Mouse (Mus musculus) fibroblast of lung, adult 2 months (primary cell): ENCODE data around the gene Icam1.

Experiments
- DNase-seq: peaks from one replicate; pipeline ENCODE4 v3.0.0-alpha.2; 2011; ENCODE audit warnings: low read depth

Icam1 gene

DNA sequence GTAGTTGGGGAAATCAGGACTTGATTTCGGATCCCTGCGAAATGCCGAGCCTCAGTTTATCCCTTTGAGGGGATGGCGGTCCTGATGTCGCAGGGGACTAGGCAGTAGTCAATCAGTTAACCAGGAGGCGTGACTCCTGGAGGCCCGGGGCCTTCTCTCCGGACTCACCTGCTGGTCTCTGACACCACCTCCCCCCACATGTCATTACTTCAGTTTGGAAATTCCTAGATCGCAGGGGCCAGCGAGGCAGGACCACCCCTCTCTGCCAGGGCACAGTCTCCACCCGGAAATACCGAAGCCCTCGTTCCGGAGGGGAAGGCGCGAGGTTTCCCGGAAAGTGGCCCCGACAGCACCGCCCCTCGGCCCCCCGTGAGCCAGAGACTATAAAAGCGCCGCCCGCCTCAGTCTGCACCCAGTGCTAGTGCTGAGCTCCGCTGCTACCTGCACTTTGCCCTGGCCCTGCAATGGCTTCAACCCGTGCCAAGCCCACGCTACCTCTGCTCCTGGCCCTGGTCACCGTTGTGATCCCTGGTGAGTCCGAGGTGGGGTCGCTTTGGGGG is at the start of gene Icam1:
Icam1 (plus strand) TSS at position 415 of the 560 bp plus-strand sequence.
- no peak for DNase-seq

DNA sequence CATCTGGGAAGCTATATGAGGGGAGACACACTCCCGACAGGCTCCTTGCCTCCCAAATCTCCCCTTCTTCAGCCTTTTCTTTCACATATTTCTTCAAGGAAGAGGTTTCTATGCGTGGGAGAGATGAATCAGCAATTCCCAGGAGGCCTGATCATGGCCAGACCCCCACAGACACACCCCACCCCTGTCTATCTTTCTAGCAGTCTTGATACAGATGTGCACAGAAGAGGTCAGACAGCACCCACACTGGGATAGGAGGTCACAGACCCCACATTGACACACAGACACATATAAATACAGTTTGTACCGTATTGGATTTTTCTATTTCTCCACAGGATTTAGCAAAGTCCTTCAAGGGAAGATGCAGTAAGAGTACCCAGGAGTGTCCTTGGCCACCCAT is 49.8 kb upstream of the Icam1 start:
- no peak for DNase-seq

DNA sequence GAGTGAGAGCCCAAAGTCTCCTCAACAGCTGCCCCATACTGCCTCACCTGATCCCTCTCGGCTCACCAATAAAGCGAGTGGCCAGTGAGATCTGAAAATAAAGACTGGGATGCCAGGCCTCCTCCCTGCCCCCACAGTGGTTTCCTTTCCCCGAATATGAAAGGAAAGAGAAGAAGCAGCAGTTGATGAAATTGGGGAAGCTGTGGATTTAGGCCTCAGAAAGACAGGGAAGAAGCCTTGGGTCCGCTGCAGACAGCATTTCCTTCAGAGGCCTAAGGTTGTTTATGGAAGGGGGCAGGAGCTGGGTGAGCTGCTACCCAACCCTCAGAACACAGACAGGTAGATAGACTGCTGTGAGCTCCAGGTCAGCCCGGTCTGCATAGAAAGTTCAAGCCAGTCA is 49.0 kb upstream of the Icam1 start:
- DNase-seq = no peak

DNA sequence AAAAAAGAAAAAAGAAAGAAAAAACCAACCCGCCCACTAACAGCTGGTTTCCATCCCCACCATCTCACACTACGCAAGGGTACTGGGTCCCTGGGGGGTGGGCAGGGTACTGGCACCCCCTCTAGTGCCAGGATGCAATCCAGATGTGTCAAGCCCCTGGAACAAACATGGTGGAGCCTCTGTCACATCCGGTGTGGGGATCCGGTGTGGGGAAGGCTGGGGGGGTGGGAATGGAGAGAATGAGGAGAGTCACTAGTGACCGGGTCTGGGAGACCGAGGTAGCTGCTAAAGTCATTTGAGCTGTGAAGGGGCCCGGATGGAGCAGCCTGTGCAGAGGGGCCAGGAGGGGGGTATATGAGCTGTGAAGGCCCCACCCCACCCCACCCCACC is 44.0 kb upstream of the Icam1 start:
- DNase-seq = peak; percentile 68

DNA sequence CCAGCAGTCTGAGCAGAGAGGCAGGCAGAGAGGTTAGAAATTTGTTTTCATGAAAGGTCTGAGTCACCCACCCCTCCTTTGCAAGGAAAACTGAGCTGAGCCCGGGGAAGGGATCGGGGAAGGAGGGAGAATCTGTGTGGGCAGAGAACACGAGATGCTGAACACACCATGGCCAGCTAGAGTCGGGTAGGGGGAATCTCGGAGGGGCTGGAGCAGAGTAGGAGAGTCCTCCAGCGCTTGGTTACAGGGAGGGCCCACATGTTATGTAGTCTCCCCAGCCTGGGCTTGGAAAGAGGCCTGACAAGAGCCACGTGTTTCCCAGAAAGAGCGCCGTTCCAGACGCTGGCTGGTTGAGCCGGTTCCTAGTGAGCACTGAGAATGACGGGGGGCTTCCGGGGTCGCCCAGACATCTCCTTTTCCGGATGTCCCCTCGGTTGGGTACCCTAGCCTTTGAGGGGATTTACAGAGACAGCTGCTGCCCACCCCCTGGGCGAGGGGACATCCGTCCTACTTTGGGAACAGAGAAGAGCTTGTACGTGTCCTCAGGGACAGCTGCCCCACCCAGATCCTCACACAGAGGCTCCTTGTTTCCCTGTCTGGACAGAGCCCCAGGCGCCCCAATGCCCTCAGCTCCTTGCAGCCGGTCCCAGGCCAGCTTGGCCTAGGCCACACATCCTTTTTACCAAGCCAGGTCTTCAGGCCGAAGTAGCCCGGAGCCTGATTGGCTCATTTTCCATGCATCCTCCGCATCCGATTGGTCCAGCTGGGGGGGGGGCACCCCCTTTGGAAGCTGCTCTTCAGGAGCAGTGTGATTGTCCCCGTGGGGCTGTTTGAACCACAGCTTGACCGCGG is 43.4 kb upstream of the Icam1 start:
- DNase-seq = peak; percentile 89

DNA sequence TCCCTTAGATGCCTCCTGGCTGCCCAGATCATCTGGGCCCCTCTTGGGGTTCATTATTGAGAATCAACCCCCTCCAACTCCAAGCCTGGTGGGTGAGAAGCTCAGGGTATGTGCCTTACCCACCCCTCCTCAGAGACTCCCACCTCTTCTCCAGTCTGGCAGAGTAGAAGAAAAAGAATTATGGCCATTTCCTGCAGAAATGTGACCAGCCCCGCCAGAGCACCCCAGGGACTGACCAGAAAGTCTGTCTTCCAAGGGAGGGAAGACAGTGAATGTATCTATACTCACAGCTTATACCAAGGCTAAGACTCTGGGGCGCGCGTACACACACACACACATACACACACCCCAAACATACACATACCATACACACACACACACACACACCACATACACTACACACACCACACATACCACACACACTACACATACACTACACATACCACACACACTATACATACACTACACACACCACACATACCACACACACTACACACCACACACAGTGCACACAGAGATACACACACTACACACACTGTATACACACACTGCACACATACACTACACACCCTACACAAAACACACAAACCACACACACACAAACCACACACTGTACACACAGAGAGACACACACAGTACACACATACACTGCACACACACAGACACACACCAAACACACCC is 42.6 kb upstream of the Icam1 start:
- DNase-seq = no peak

DNA sequence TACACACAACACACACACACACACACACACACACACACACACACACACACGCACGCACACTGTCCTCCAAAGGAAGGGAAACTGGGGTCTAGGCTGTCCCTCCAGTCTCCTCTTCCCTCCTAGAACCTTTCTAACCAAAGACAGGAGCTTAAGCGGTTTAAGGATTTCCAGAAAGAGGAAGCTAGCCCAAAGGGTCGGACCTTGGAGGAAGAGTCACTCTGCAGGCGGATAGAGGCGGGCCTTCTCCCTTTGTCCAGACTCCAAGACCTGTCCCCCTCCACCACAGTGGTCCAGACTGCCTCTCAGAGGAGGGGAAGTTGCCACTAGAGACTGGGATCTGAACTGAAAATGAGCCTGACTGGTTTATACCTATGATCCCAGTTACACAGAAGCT is 42.1 kb upstream of the Icam1 start:
- DNase-seq = no peak

DNA sequence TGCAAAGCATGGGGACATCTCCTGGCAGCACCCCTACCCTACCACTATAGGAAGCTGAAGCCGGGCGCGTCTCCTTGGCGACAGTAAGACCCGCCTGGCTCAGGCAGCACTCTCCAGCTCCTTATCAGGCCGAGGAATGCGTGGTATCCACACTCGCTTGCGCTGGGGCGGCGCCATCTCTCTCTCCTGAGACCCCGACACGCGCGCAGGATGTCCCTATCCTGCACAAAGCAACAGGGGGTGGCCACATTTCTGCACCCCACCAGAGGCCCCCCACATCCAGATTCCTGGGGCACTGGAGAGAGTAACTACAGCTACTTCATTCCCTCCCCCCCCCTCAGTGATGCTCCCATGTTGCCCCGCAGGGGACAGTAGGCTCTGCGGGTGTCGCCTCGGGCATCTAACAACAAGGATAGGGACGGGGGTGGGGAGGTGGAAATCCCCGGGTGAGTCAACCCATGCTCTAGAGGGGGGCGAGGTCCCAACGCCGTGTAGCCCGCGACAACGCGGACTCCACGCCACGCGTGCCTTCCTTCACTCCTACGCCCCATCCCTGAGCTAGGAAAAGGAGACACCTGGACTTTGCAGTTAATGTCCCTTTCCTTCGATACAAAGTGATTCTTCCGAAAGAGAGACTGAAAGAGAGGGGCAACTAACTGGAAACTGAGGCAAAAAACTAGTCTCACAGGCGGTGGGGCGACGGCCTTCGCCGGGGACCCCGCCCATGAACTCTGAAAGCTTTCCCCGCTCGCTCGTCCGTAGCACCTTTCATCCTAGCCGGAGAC is 40.2 kb upstream of the Icam1 start:
- no peak for DNase-seq

DNA sequence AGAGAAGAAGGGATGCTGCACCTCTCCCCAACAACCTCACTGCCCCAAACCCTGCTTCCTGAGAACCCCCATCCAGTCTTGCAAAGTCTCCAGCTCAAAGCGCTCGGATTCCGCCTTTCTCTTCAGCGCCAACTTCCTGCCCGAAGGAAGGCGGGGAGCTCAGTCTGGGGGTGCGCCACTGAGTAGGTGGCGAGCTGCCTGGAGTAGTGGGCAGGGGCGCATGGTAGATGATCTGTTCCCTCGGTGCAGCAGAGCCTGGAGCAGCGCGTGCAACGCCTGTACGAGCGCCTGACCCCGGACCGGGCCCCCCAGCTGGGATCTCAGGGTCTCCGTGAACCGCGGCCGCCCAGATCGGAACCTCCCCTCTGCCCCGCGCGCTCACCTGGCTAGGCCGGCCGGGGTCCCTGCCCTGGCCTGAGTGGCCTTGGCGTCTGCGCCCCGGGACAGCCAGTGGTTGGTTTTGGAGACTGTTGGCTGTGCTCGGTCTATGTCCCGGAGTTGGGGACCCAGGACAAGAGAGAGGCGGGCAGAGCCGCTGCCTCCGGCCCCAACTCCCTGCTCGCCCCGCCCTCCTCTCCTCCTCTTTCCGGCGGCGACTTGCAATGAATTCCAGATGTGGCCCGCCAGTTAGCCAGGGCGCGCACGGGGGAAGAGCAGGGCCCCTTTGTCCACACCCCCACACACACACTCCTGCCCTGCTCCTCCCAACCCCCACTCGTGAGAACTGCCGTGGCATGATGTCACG is 39.4 kb upstream of the Icam1 start, which contains the start of gene S1pr2:
S1pr2 (minus strand) TSS at position 566 of the 745 bp plus-strand sequence.
- DNase-seq = peak; percentile 74

DNA sequence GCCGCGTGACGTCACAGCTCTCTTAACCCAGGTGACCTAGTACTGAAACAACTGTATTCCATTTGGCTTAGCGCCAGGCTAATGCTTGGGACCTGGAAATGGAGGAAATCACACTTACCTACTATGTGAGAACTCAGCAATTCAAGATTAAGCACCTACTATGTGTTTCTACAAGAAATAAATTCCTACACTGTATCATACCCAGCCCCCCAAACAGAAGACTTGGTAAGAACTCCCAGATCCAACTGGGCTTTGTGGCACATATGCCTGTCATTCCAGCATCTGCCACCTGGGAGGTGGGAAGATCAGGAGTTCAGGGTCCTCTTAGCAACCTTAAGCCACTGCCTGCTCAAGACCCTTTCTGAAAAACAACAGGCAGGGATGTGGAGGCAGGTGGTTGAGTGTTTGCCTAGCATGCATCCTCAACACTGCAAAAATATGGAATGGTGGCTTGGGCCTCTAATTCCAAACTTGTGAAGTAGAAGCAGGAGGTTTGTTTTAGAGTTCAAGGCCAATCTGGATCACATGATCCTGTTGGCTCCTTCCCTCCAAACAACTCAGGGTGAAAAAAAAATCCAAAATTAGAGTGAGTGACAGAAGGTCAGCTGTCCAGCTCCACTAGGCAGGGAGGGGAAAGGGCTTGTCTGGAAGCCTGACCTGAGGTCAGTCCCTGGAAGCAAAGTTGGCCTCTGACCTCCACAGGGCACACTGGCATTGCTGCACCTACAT is 38.7 kb upstream of the Icam1 start:
- DNase-seq = no peak

DNA sequence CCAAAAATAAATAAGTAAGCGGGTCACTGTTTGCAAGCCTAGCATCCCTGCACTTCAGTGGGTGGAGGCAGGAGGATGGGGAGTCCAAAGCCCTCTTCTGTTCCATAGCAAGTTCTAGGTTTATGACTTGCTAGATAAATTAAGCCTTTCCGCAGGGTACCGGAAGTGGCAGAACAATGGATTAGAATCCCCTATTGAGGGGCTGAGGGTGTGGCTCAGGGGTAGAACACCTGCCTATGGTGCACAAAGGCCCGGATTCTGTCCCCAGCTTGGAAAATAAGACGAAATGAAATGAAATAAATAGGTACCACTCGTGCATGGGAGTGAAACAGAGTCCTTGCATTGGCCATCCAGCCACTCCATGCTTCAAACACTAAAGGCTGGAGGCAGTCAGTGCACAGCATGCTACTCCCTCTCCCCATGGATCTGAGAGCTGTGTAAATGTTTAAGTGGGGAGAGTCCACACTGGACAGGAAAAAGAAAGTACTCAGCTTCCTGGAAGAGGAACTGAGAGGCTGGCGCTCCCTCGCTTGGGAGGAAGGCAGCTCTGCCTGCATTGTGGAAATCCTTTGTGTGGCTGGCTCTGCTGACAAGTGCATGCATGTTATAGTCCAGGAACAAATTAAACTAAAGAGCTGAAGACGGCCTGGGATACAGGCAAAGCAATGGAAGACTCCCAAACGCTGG is 37.2 kb upstream of the Icam1 start:
- DNase-seq = no peak

DNA sequence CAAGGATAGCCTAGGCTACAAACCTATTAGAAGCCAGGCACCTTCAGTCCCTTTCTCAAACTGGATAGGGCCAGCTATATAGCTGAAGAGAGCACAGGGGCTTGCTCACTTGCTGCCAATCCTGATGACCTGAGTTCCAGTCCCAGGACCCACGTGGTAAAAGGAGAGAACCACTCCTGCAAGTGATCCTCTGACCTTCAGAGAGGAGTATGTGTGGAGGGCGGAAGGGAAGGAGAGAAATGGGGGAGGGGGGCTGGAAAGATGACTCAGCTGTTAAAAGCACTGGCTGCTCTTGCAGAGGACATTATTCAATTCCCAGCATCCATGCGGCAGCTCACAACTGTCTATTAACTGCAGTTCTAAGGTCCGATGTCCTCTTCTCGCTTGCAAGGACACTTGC is 36.6 kb upstream of the Icam1 start:
- DNase-seq = no peak

DNA sequence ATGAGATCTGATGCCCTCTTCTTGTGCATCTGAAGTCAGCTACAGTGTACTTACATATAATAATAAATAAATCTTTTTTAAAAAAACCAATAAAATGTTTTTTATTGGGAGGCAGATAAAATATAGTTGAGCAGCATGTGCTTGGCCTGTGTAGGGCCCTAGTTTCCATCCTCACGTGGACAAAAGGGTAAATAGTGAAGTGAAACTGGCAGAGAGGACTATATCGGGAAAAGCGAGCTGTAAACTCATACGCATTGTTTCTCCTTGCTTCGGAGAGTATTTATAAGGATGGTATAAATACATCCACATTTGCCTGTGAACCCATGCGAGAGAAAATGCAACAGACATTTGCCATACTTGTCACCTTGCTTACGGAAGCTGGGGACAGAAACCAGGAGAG is 36.0 kb upstream of the Icam1 start:
- DNase-seq = no peak

DNA sequence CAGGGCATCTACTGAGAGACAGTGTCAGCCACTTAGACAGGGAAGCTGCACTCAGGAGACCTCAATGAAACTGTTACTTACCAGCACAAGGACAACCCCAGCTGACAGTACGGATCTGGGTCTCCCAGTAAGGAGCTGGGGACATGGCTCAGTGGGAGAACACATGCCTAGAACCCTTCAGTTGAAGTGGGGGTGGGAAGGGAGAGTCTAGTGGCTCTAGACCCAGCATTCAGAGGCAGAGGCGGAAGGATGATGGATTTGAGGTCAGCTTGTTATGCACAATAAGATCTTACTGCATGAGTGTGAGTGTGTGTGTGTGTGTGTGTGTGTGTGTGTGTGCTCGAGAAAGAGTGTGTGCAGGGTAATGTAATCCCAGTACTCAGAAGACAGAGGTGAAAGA is 33.6 kb upstream of the Icam1 start:
- DNase-seq = no peak

DNA sequence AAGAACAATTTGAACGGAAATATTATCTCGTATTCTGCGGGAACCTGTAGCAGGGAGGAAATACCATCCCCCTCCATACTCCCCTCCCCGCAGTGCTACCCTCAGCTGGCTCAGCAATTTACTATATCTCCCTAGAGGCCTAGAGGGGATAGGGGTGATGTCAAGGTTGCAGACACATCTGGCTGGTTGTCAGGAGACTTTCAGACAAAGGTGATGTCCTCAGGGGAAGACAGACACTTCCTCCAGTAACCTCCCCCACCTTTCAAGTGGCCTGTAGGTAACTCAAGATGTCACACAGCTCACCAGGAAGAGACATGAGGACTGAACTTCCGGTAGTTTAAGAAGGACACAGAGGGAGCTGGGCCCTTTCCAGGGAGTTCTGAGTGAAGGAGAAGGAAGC is 32.6 kb upstream of the Icam1 start:
- DNase-seq = no peak

DNA sequence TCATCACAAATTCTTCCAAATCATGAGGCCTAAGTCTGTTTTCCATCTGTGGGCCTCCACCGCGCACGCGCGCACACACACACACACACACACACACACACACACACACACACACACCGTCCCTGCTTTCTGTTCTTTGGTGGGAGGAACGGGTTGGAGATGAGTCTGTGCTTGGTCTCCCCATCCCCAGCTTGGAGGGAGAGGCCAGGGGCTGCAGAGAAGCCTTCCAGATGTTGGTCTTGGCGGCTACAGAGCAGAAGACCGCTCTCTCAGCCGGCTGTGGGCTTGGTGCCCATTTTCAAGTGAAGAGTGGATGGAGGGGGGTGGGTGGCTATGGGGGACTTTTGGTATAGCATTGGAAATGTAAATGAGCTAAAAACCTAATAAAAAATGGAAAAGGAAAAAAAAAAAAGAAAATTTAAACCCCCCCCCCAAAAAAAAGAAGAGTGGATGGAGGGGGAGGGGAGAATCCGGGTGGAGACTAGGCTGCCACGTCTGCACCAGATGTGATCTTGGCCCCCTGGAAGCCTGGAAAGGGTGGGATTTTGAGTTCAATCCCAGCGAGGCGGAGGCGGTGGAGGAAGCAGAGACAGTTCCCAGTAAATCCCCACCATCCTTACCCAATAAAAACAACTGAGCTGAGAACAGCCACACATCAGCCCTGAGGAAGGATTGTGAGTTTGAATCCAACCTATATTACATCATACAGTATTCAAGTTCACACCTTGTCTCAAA is 28.7 kb upstream of the Icam1 start:
- DNase-seq = no peak

DNA sequence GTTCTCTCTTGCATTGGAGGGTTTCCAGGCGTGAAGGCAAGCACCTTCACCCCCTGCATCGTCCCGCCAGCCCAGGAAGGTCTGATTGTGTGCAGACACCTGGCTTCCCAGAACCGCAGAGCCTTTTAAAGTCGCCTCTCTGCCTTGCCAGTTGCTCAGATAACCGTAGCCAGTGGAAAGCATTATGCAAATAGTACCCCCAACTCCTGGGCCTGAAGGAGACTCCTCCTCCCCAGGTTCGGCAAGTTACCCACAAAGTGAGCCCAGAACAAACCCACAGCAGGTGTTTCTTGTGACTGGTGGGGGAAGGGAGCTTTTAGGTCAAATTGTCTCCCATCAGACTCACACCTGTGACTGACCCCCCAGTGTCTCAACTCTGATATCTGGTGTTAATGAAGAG is 27.8 kb upstream of the Icam1 start:
- no peak for DNase-seq

DNA sequence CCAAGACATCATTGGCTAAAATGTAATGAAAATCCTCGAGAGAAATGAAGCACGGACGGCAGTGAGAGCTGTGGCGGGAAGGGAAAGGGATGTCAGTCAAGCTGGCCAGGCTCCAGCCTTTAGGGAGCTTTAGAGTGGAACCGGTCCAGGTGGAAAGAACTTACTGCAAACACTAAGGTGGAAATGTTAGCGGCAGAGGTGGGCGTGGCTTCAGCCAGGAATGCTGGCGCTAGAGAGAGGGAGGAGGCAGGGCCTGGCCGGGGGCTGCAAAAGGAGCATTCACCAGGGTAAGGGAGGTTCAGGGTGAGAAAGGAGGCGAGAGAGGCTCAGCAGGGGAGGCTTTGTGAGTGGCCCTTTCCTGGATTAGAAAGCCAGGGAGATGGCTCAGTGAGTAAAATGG is 24.9 kb upstream of the Icam1 start:
- no peak for DNase-seq

DNA sequence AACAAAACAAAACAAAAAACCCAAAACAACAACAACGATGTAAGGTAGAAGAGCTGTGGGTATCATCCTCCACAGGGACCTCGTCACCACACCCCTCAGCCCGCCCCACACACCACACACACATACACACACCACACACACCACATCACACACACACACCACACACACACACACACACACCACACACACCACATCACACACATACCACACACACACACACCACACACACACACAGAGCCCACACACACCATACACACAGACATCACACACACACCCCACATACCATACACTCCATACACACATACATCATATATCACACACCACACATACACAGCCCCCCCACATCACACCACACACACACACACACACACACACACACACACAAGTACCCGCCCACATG is 24.2 kb upstream of the Icam1 start:
- DNase-seq = no peak
